Mouse (Mus musculus) ES-Bruce4 (cell line): ENCODE measurements around the gene Gpc6. TPM values are rescaled to one million over a fixed set of nuclear protein-coding genes. Genes with fewer than 3 reads are reported as not detected.

ENCODE experiments used
- H3K27ac ChIP-seq: 2 replicates; pipeline ENCODE4 v1.5.1; 2012; ENCODE audit warnings: low read length, inconsistent platforms; ENCODE audit not compliant: insufficient read depth
- H3K27me3 ChIP-seq: 2 replicates; pipeline ENCODE4 v1.6.1; 2012; ENCODE audit warnings: mild to moderate bottlenecking, low read length, inconsistent platforms; ENCODE audit not compliant: control insufficient read depth, poor library complexity, insufficient read depth, severe bottlenecking
- H3K36me3 ChIP-seq: 2 replicates; pipeline ENCODE4 v1.6.1; 2012; ENCODE audit warnings: inconsistent platforms, mild to moderate bottlenecking, low read length, moderate library complexity; ENCODE audit not compliant: control insufficient read depth, poor library complexity, insufficient read depth, severe bottlenecking
- H3K4me1 ChIP-seq: one replicate; pipeline ENCODE4 v1.8.1; 2011; ENCODE audit warnings: low read length; ENCODE audit not compliant: control insufficient read depth, insufficient read depth
- H3K4me3 ChIP-seq: 2 replicates; pipeline ENCODE4 v1.5.1; 2011; ENCODE audit warnings: low read depth, mild to moderate bottlenecking, low read length
- H3K9ac ChIP-seq: 2 replicates; pipeline ENCODE4 v1.6.1; 2012; ENCODE audit warnings: low read depth, mild to moderate bottlenecking, inconsistent platforms; ENCODE audit not compliant: poor library complexity, severe bottlenecking
- H3K9me3 ChIP-seq: replicated peaks from 2 replicates; pipeline ENCODE4 v1.6.1; 2012; ENCODE audit warnings: mild to moderate bottlenecking, low read length, inconsistent platforms; ENCODE audit not compliant: control insufficient read depth, poor library complexity, insufficient read depth, severe bottlenecking
- CTCF ChIP-seq: IDR thresholded peaks from one replicate; pipeline ENCODE4 v1.8.1; 2011; ENCODE audit warnings: low read depth, low read length
- EP300 ChIP-seq: IDR thresholded peaks from 2 replicates; pipeline ENCODE4 v1.6.1; 2011; ENCODE audit warnings: low read depth, low read length; ENCODE audit not compliant: insufficient read depth
- POLR2A ChIP-seq: IDR thresholded peaks from one replicate; pipeline ENCODE4 v1.8.1; 2011; ENCODE audit warnings: low read length; ENCODE audit not compliant: insufficient read depth
- polyA plus RNA-seq: library from polyadenylated mRNA; stranded (reverse); fragments of >200 nt; gene quantifications from 2 replicates; pipeline ENCODE4 v1.2.4, GENCODE M21; 2011; ENCODE audit warnings: low read depth; ENCODE audit not compliant: missing spikeins, insufficient read depth, insufficient read length

Gene Gpc6
- polyA plus RNA-seq, 1 experiment, result 4.7 TPM

DNA sequence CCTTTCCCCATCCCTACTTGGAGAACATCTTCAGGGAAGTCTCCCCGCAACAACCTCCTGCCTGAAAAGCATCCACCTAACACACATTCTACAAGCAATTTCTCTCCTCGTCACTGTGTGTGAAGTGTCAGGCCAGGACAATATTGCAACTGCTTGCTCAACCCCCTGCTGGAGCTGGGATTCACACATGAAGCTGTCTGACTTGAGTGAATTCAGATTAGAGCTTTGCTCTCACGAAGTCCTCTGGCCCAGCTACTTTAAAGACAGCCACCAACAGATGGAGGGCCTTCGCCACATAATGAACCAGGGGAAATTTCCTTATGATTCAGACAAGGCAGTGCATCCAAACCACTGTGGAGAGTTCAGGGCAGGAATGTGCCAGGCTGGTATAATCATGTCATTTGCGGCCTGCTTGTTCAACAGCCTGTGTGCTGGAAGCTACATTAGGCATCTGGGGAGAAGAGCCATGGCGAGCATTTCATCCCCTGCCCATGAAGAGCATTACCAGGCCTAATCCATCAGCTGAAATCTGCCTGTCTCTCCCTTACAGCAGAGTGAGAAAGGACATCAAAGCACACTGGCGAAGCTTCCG, 858.7 kb downstream of the Gpc6 start:
- no peaks in the 10 kb centered on the region for H3K4me1 ChIP-seq
- H3K4me3 ChIP-seq, result no peak overlapping the region
- TF ChIP-seq EP300 (no peak), POLR2A (no peak), CTCF (no peak)
- H3K36me3 ChIP-seq, result no peaks in the 10 kb centered on the region
- no peak overlapping the region for H3K9ac ChIP-seq
- H3K27ac ChIP-seq, result no peak overlapping the region
- H3K27me3 ChIP-seq, result no peaks in the 10 kb centered on the region
- H3K9me3 ChIP-seq, result no peaks in the 10 kb centered on the region

DNA sequence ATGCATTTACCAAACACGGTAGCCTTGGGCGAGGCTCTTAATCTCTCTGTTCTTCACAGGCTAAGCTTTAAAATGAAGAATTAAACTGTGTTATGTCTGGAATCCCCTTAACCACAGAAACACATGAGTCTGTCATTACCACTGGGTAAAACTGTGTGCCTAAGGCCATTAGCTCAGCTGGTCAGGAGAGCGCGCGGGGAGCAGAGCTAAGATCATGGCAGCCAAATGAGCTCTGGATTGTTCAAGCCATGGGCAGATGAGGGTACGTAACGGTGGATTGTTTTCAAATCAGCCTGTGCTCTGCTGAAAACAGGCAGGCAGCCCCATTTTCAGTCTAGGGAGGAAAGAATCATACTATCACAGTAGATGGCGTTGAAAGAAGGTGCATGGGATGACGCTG, 859.8 kb downstream of the Gpc6 start:
- H3K4me3 ChIP-seq, result no peak overlapping the region
- H3K4me1 ChIP-seq, result no peaks in the 10 kb centered on the region
- TF ChIP-seq CTCF (no peak), POLR2A (no peak), EP300 (no peak)
- H3K9me3 ChIP-seq, result no peaks in the 10 kb centered on the region
- H3K9ac ChIP-seq, result no peak overlapping the region
- no peaks in the 10 kb centered on the region for H3K36me3 ChIP-seq
- no peak overlapping the region for H3K27ac ChIP-seq
- no peaks in the 10 kb centered on the region for H3K27me3 ChIP-seq

DNA sequence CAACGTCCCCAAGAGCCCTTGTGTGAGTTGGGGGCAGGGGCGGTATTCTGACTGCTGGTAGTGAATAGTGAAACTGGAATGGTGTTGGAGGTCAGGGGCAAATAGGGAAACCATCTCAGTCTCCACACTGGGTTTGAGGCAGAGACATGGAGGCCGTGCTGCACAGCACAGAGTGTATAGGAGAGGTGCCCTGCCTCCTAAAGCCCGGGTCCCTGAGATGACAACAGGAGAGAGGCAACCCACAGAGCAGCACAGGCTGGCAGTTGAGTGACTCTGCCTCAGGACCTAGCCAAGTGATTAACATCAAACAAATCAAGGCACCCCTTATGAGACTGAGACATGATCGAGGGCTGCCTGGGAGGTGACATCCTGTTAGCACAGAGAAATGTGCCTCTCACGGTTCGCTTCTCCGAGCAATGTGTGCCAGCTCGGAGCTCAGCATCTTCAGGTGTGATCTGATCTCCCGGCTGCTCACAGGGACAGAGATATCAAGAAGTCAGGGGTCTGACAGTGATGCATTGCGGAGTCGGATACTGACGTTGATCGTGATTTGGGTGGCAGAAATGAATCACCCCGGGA, 860.5 kb downstream of the Gpc6 start:
- H3K27me3 ChIP-seq, result no peaks in the 10 kb centered on the region
- no peak overlapping the region for H3K9ac ChIP-seq
- H3K4me1 ChIP-seq, result no peaks in the 10 kb centered on the region
- no peaks in the 10 kb centered on the region for H3K36me3 ChIP-seq
- H3K4me3 ChIP-seq, result no peak overlapping the region
- no peak overlapping the region for H3K27ac ChIP-seq
- no peak for TF ChIP-seq CTCF
- TF ChIP-seq POLR2A, result no peak
- no peak for TF ChIP-seq EP300
- no peaks in the 10 kb centered on the region for H3K9me3 ChIP-seq

DNA sequence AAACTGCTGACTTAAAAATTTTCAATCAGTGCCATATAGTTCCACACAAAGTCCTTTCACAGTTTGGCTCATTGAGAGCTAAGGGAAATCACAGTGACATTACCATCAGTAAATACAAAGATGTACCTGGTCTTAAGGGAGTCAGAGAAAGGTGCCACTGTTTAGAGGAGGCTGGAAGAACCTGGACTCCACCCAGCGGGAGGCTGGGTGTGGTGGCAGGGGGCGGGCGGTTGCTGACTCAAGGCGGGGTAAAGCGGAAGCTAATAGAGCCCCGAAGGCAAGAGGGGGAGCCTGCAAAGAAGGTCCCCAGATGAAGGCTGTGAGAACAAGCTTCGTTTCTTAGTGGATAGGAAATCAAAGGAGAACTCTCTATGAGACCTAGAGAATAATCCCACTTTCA, 861.5 kb downstream of the Gpc6 start:
- H3K27me3 ChIP-seq, result no peaks in the 10 kb centered on the region
- H3K4me3 ChIP-seq, result no peak overlapping the region

DNA sequence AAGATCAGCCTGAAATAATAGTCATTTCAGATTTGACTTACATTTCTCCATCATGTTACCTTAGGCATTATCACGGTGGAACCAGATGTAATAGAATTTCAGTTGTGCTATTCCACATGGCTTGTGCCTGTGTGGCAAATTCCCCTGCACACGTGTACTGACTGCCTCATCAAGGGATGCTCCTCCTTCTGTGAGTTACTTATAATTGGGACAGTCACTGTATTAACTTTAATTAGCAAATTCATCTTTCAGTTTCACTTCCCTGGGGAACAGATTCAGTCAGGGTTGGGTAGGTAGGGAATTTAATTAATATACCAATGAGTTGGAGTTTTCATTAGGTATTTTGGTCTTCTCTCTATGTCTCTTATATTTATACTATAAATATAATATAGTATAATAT, 869.8 kb downstream of the Gpc6 start:
- H3K9me3 ChIP-seq, result no peaks in the 10 kb centered on the region
- no peaks in the 10 kb centered on the region for H3K4me1 ChIP-seq
- no peak for TF ChIP-seq POLR2A
- no peak for TF ChIP-seq EP300
- no peak for TF ChIP-seq CTCF

More for the DNA sequence above, 861.5 kb downstream of the Gpc6 start:
- TF ChIP-seq POLR2A (no peak), CTCF (no peak)
- H3K36me3 ChIP-seq, result no peaks in the 10 kb centered on the region
- H3K9me3 ChIP-seq, result no peaks in the 10 kb centered on the region
- no peak overlapping the region for H3K27ac ChIP-seq
- no peaks in the 10 kb centered on the region for H3K4me1 ChIP-seq
- H3K9ac ChIP-seq, result no peak overlapping the region

DNA sequence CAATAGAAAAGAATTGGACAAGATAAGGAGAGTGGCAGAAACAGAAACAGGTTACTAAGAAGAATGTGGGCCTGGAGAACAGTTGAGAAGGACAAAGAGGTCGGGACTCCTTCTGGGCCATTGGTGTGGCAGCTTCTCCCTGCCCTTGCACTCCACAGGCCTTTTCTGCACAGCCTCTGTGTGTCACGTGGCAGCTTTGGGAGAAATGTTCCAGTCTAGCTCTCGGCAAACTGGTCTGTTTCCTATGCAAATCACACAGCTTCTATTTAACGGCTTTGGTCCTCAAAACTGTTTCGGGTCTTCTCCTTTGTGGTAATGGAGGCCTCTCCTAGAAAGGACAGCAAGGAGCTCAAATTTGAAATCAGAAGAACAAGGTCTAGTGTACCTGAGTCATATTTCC, 871.5 kb downstream of the Gpc6 start:
- H3K27me3 ChIP-seq, result no peaks in the 10 kb centered on the region
- no peak overlapping the region for H3K4me3 ChIP-seq
- no peak for TF ChIP-seq POLR2A
- H3K36me3 ChIP-seq, result no peaks in the 10 kb centered on the region
- H3K27ac ChIP-seq, result no peak overlapping the region
- H3K4me1 ChIP-seq, result no peaks in the 10 kb centered on the region
- no peak overlapping the region for H3K9ac ChIP-seq
- H3K9me3 ChIP-seq, result no peaks in the 10 kb centered on the region

More for the DNA sequence above, 869.8 kb downstream of the Gpc6 start:
- H3K27ac ChIP-seq, result no peak overlapping the region
- H3K4me3 ChIP-seq, result no peak overlapping the region
- no peak overlapping the region for H3K9ac ChIP-seq
- H3K36me3 ChIP-seq, result no peaks in the 10 kb centered on the region
- H3K27me3 ChIP-seq, result no peaks in the 10 kb centered on the region
